28 mouse cellular contexts compared by ENCODE assay signal in the genomic region with DNA sequence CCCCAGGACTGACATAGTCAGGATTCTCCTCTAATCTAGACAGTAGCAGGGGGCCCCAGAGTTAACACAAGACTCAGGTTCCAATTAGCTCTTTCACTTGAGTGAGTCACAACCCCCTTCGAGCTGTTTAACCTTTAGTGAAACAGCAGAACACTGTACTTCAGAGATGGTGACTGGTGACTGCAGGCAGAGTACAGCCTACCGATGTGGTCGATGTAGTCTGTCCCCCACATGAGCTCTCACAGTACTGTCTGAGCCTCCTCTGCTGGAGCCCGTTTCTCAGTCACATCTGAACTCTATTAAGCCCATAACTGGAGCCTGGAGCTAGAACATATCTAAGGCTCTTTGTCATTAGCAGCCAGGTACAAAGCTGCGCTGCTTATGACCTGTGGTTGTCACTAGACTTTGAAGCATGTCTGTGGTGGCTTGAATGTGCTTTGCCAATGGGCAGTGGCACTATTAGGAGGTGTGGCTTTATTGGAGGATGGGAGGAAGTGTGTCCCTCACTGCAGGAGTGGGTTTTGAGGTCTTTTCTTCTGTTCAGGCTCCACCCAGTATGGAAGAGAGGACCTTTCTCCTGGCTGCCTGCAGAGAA.
A peak's percentile ranks its signal among the peaks of the same experiment; 100 is the strongest.
DNase-seq lines count a peak whose midpoint lies in the region; ATAC-seq lines count a peak whose summit lies in the region.
"Had no signal": no experiment of that assay in that cellular context is flagged by ENCODE, and none has a peak within 500 bp of the region (broad histone marks: within the 10 kb centered on the region; RNA-seq: fewer than 3 reads in every experiment).

No protein-coding gene starts in this region.

- H3K4me1 ChIP-seq in midbrain, embryonic 16.5 days (ENCODE audit: control insufficient read depth, insufficient read depth, low read length): no peaks in the 10 kb centered on the region
- peaks cover 6% of the 10 kb centered on the region; the same call in 1 of the 2 replicates for H3K4me1 ChIP-seq in midbrain, embryonic 14.5 days (ENCODE audit: control insufficient read depth, insufficient read depth, low read length)
- H3K4me1 ChIP-seq in embryonic facial prominence, embryonic 13.5 days: peaks cover 42% of the 10 kb centered on the region
- peaks cover 32% of the 10 kb centered on the region for H3K4me1 ChIP-seq in limb, embryonic 12.5 days (replicated peaks)
- H3K4me1 ChIP-seq: forebrain, embryonic 13.5 days; heart, embryonic 12.5 days; liver, embryonic 12.5 days had no signal

- no peak overlapping the region for H3K4me3 ChIP-seq in midbrain, embryonic 16.5 days (ENCODE audit: low read depth, low read length)
- H3K4me3 ChIP-seq in midbrain, embryonic 14.5 days (replicated peaks; ENCODE audit: low read depth, low read length): no peak overlapping the region
- no peak overlapping the region for H3K4me3 ChIP-seq in embryonic facial prominence, embryonic 13.5 days
- no peak overlapping the region for H3K4me3 ChIP-seq in limb, embryonic 12.5 days (replicated peaks)
- H3K4me3 ChIP-seq: forebrain, embryonic 13.5 days; heart, embryonic 12.5 days; hindbrain, embryonic 10.5 days; hindbrain, embryonic 15.5 days; kidney, embryonic 15.5 days; liver, embryonic 12.5 days; midbrain, embryonic 13.5 days had no signal

- no peaks in the 10 kb centered on the region for H3K36me3 ChIP-seq in midbrain, embryonic 16.5 days (ENCODE audit: control insufficient read depth, insufficient read depth, low read length)
- H3K36me3 ChIP-seq in midbrain, embryonic 14.5 days (ENCODE audit: control insufficient read depth, insufficient read depth, low read length): no peaks in the 10 kb centered on the region
- 0 out of 2 replicates have a peak, but pooled peaks cover 4% of the 10 kb centered on the region for H3K36me3 ChIP-seq in embryonic facial prominence, embryonic 13.5 days
- H3K36me3 ChIP-seq in limb, embryonic 12.5 days: no peaks in the 10 kb centered on the region
- H3K36me3 ChIP-seq: hindbrain, embryonic 10.5 days; hindbrain, embryonic 15.5 days; kidney, embryonic 15.5 days; liver, embryonic 12.5 days had no signal

- 0 out of 2 replicates have a peak, but pooled peaks cover 2% of the 10 kb centered on the region for H3K9me3 ChIP-seq in midbrain, embryonic 16.5 days (replicated peaks; ENCODE audit: control insufficient read depth, low read length, poor library complexity, severe bottlenecking)
- H3K9me3 ChIP-seq in midbrain, embryonic 14.5 days (ENCODE audit: control insufficient read depth, low read length): peaks cover 8% of the 10 kb centered on the region; the same call in 1 of the 2 replicates
- no peaks in the 10 kb centered on the region for H3K9me3 ChIP-seq in embryonic facial prominence, embryonic 13.5 days
- no peaks in the 10 kb centered on the region for H3K9me3 ChIP-seq in limb, embryonic 12.5 days
- H3K9me3 ChIP-seq: forebrain, embryonic 13.5 days; heart, embryonic 12.5 days; hindbrain, embryonic 10.5 days; hindbrain, embryonic 15.5 days; kidney, embryonic 15.5 days; liver, embryonic 12.5 days; midbrain, embryonic 13.5 days had no signal

- no peak overlapping the region for H3K27ac ChIP-seq in midbrain, embryonic 16.5 days (ENCODE audit: low read length)
- no peak overlapping the region for H3K27ac ChIP-seq in midbrain, embryonic 14.5 days (replicated peaks; ENCODE audit: low read depth, low read length)
- H3K27ac ChIP-seq in embryonic facial prominence, embryonic 13.5 days: peak overlapping the region; percentile 39; the same call in 1 of the 2 replicates
- H3K27ac ChIP-seq in limb, embryonic 12.5 days: 0 out of 2 replicates have a peak overlapping the region, but pooled peaks have one; percentile 17
- H3K27ac ChIP-seq: forebrain, embryonic 13.5 days; hindbrain, embryonic 10.5 days; hindbrain, embryonic 15.5 days; kidney, embryonic 15.5 days; liver, embryonic 12.5 days; midbrain, embryonic 13.5 days had no signal

- H3K27me3 ChIP-seq in midbrain, embryonic 16.5 days (ENCODE audit: control insufficient read depth, insufficient read depth, low read depth, low read length): no peaks in the 10 kb centered on the region
- no peaks in the 10 kb centered on the region for H3K27me3 ChIP-seq in midbrain, embryonic 14.5 days (ENCODE audit: control insufficient read depth, insufficient read depth, low read length)
- no peaks in the 10 kb centered on the region for H3K27me3 ChIP-seq in embryonic facial prominence, embryonic 13.5 days
- no peaks in the 10 kb centered on the region for H3K27me3 ChIP-seq in limb, embryonic 12.5 days
- H3K27me3 ChIP-seq: CH12.LX; forebrain, embryonic 13.5 days; hindbrain, embryonic 15.5 days; kidney, embryonic 15.5 days; liver, embryonic 12.5 days; midbrain, embryonic 13.5 days had no signal

- 78% methylated on average over 5 of the region's 5 CpGs for WGBS in midbrain, embryonic 16.5 days
- 89% methylated on average over 5 of the region's 5 CpGs for WGBS in midbrain, embryonic 14.5 days
- 25% methylated on average over 5 of the region's 5 CpGs for WGBS in embryonic facial prominence, embryonic 13.5 days
- 35% methylated on average over 5 of the region's 5 CpGs for WGBS in limb, embryonic 12.5 days

- H3K4me2 ChIP-seq in midbrain, embryonic 16.5 days (ENCODE audit: low read length): no peak overlapping the region
- no peak overlapping the region for H3K4me2 ChIP-seq in midbrain, embryonic 14.5 days (ENCODE audit: low read length)
- H3K4me2 ChIP-seq in embryonic facial prominence, embryonic 13.5 days: no peak overlapping the region
- H3K4me2 ChIP-seq in limb, embryonic 12.5 days: no peak overlapping the region
- H3K4me2 ChIP-seq: forebrain, embryonic 13.5 days; heart, embryonic 12.5 days; hindbrain, embryonic 15.5 days; kidney, embryonic 15.5 days; liver, embryonic 12.5 days; midbrain, embryonic 13.5 days had no signal

- DNase-seq in midbrain, embryonic 14.5 days: no peak
- no peak for DNase-seq in retina, embryonic 14.5 days (ENCODE audit: low spot score)
- DNase-seq in cerebellum, adult 9-11 months: no peak
- DNase-seq: adrenal gland, adult 8-10 months; cerebellum, adult 8-10 months; cerebellum, postnatal 36 days; gastrocnemius, postnatal 25 days; heart, adult 18-20 months; kidney, adult 18-20 months; kidney, postnatal 4 days; layer of hippocampus, postnatal 36 days; left cerebral cortex, postnatal 4 days; liver, postnatal 0 days; lung, postnatal 36 days; right cerebral cortex, adult 18-20 months; right cerebral cortex, postnatal 4 days had no signal

- no peak overlapping the region for H3K9ac ChIP-seq in midbrain, embryonic 16.5 days (ENCODE audit: low read depth, low read length)
- no peak overlapping the region for H3K9ac ChIP-seq in midbrain, embryonic 14.5 days (replicated peaks; ENCODE audit: low read length)
- no peak overlapping the region for H3K9ac ChIP-seq in embryonic facial prominence, embryonic 13.5 days
- H3K9ac ChIP-seq in limb, embryonic 12.5 days (replicated peaks): no peak overlapping the region
- H3K9ac ChIP-seq: forebrain, embryonic 13.5 days; heart, embryonic 12.5 days; hindbrain, embryonic 15.5 days; kidney, embryonic 15.5 days; liver, embryonic 12.5 days; liver, postnatal 0 days; midbrain, embryonic 13.5 days had no signal

- peak; percentile 34; the same call in 1 of the 2 replicates for ATAC-seq in midbrain, embryonic 16.5 days
- ATAC-seq in midbrain, embryonic 14.5 days (ENCODE audit: low FRiP score, low TSS enrichment): no peak
- ATAC-seq in embryonic facial prominence, embryonic 13.5 days (ENCODE audit: insufficient number of reproducible peaks, insufficient read depth, low FRiP score, low TSS enrichment, low read depth): peak; percentile 58; the same call in 1 of the 2 replicates
- peak; percentile 64; the same call in 1 of the 2 replicates for ATAC-seq in limb, embryonic 12.5 days (ENCODE audit: insufficient number of reproducible peaks, insufficient read depth, low FRiP score, low TSS enrichment, low read depth)
- ATAC-seq: forebrain, embryonic 13.5 days; inflammation-experienced regulatory T-cells, adult 6 months; liver, embryonic 12.5 days; liver, postnatal 0 days; midbrain, embryonic 13.5 days had no signal

Comparison
In these comparisons a context has a peak if more than half of its experiments do, and no peak if none do; other contexts are left out.
1. H3K27ac ChIP-seq: peak in embryonic facial prominence, embryonic 13.5 days (single experiment) and limb, embryonic 12.5 days (single experiment); none in midbrain, embryonic 16.5 days (single experiment) and midbrain, embryonic 14.5 days (single experiment).